Mouse (Mus musculus) olfactory bulb, adult 2 months (tissue): ENCODE data around the gene Cacna1a. TPM values are rescaled to one million over a fixed set of nuclear protein-coding genes. Genes with fewer than 3 reads are reported as not detected.
A peak's percentile ranks its signal among the peaks of the same experiment; 100 is the strongest.

Experiments
- H3K27ac ChIP-seq: fragments of 200-500 bp; 2 replicates; pipeline ENCODE4 v1.5.1; 2012; ENCODE audit warnings: low read depth, low read length; ENCODE audit not compliant: insufficient read depth
- H3K4me1 ChIP-seq: fragments of 200-500 bp; 2 replicates; pipeline ENCODE4 v1.6.1; 2012; ENCODE audit warnings: low read length; ENCODE audit not compliant: control insufficient read depth, insufficient read depth
- H3K4me3 ChIP-seq: fragments of 200-500 bp; 2 replicates; pipeline ENCODE4 v1.5.1; 2012; ENCODE audit warnings: mild to moderate bottlenecking, low read depth, low read length, moderate library complexity; ENCODE audit not compliant: insufficient read depth
- CTCF ChIP-seq: fragments of 200-500 bp; IDR thresholded peaks from 2 replicates; pipeline ENCODE4 v1.5.1; 2012; ENCODE audit warnings: low read depth, mild to moderate bottlenecking, low read length, moderate library complexity; ENCODE audit not compliant: insufficient read depth
- POLR2A ChIP-seq: fragments of 200-500 bp; IDR thresholded peaks from 2 replicates; pipeline ENCODE4 v1.6.1; 2012; ENCODE audit warnings: mild to moderate bottlenecking, low read depth, low read length, moderate library complexity; ENCODE audit not compliant: insufficient read depth
- WGBS: fragments of 180-500 bp; shearing (Covaris S2); methylation state at CpG from one replicate; pipeline ENCODE4 v1.1.7; 2018; 5-methylcytosine and 5-hydroxymethylcytosine counted together
- polyA plus RNA-seq: library from polyadenylated mRNA; stranded (reverse); fragments of >200 nt; gene quantifications from 2 replicates; pipeline ENCODE4 v1.2.4, GENCODE M21; 2012; ENCODE audit warnings: low replicate concordance; ENCODE audit not compliant: missing spikeins, insufficient read depth, insufficient read length

Gene Cacna1a
- polyA plus RNA-seq, 1 experiment: not detected

DNA sequence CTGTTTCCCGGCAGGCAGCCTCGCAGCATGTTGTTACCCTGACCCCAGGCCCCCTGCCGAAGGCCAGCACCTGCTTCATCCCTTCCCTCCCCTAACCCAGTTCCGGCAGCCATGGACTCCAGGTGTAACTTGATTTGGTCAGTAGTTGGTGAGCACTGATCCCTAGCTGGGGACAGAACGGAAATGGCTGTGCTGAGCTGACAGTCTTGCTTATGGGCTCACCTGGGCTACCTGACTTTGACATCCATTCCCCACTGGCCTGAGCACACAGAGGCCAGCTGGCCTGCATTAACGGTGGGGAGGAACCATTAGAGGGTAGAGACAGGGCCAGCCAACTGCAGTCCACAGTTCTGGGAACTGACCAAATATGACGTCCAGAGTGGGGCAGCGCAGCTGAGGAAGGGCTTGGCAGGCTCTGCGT lies 58.3 kb downstream of the Cacna1a start:
- H3K4me1 ChIP-seq: peaks cover 16% of the 10 kb centered on the region
- 88% methylated on average over 9 of the region's 9 CpGs for WGBS
- no peak overlapping the region for H3K27ac ChIP-seq
- TF ChIP-seq CTCF (no peak), POLR2A (no peak)
- no peak overlapping the region for H3K4me3 ChIP-seq

- TF ChIP-seq CTCF (no peak), POLR2A (no peak)
- WGBS: 78% methylated on average over 6 of the region's 6 CpGs
- Histone ChIP-seq H3K4me1 (peaks cover 46% of the 10 kb centered on the region), H3K4me3 (no peak overlapping the region), H3K27ac (no peak overlapping the region)
These were observed 66.3 kb downstream of the Cacna1a start for GRCm38 (mm10) chr8:84454532-84454931.

DNA sequence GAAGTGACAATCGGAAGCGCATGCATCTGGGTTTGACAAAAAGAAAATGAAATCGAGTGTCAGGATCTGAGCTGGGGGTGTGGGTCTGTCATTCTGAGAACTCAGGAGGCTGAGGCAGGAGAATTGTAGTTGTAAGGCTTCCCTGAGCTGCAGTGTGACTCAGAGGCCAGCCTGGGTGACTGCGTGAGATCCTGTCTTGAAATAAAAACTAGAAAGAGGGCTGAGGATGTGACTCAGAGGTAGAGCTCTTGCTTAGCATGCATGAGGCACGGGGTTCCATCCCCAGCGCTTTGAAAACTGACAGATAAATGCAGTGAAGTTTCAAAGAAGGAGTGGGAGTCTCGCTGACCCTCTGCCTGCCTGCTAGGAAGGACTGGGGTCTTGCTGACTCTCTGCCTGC lies 70.6 kb downstream of the Cacna1a start:
- TF ChIP-seq CTCF: no peak
- no peak for TF ChIP-seq POLR2A
- 43% methylated on average over 7 of the region's 7 CpGs for WGBS
- Histone ChIP-seq H3K27ac (peak overlapping the region; percentile 87), H3K4me1 (peaks cover 41% of the 10 kb centered on the region), H3K4me3 (no peak overlapping the region)

- no peak for TF ChIP-seq CTCF
- no peak for TF ChIP-seq POLR2A
- H3K4me1 ChIP-seq: peaks cover 41% of the 10 kb centered on the region
- H3K27ac ChIP-seq: peak overlapping the region; percentile 87
- no peak overlapping the region for H3K4me3 ChIP-seq
- WGBS: 17% methylated on average over 5 of the region's 5 CpGs
These were observed 71.0 kb downstream of the Cacna1a start for GRCm38 (mm10) chr8:84459276-84459675.

DNA sequence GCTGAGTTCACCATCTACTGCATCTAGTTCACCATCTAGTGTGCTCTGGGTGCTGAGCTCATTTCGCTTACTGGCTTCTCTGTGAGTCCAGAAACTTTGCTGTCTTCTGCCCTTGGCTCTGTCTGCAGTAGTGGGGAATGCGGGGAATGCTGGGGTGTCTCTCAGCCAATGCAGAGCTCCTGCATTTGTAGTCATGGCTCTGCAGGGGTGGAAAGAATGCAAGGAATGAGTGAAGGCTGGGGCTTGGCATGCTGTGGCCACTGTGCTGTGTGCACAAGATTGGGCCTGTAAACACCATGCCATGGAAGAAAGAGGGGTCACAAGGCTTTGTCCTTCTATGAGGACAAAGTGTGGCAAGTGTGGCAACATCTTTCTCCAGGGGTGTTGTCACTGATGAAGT lies 72.5 kb downstream of the Cacna1a start:
- 90% methylated on average over 2 of the region's 2 CpGs for WGBS
- TF ChIP-seq CTCF (no peak), POLR2A (no peak)
- no peak overlapping the region for H3K27ac ChIP-seq
- H3K4me1 ChIP-seq: peaks cover 41% of the 10 kb centered on the region
- H3K4me3 ChIP-seq: no peak overlapping the region

GRCm38 (mm10) chr8:84466932-84467331 lies 78.7 kb downstream of the Cacna1a start:
- Histone ChIP-seq H3K27ac (no peak overlapping the region), H3K4me1 (peaks cover 9% of the 10 kb centered on the region), H3K4me3 (no peak overlapping the region)
- 47% methylated on average over 1 of the region's 1 CpGs for WGBS
- no peak for TF ChIP-seq CTCF
- no peak for TF ChIP-seq POLR2A

GRCm38 (mm10) chr8:84469076-84469475 lies 80.8 kb downstream of the Cacna1a start:
- no peak overlapping the region for H3K27ac ChIP-seq
- H3K4me3 ChIP-seq: no peak overlapping the region
- TF ChIP-seq CTCF: no peak
- TF ChIP-seq POLR2A: no peak
- H3K4me1 ChIP-seq: peaks cover 9% of the 10 kb centered on the region
- 70% methylated on average over 4 of the region's 4 CpGs for WGBS

DNA sequence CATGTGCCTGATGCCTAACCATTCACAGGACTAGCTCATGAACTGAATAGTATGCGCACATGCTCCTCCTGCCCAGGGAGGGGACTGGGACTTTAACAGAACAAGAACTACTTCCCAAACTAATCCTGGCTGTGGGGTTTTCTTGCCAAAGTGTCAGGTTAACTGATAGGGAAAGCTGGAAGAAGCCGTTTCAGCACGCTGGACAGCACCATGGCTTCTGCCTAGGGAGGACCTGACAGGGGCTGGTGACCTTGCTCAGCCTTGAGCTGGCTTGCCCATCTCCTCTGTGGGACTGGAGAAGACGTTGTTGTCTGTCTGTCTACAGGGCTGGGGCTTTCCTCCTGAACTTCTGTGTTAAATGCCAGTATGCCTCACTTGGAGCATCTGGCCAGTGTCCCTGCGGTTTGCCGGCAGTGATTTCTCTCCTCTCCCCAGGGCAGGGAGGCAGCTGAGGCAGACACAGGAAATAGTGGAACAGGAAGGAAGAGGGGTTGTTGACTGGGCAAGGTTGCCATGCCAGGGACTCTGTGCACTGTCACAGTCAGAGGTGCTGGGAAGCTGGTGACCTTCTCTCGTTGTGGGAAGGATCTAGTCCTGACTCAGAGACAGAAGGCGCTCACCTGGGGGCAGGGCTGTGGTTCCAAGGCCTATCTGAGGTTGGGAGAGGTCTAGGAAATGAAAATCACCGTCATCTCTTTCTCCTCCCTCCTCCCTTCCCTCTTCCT lies 83.2 kb downstream of the Cacna1a start:
- WGBS: 59% methylated on average over 9 of the region's 9 CpGs
- peaks cover 13% of the 10 kb centered on the region for H3K4me1 ChIP-seq
- no peak for TF ChIP-seq POLR2A
- no peak for TF ChIP-seq CTCF
- H3K27ac ChIP-seq: no peak overlapping the region
- H3K4me3 ChIP-seq: no peak overlapping the region

- H3K4me1 ChIP-seq: peaks cover 15% of the 10 kb centered on the region
- 94% methylated on average over 1 of the region's 1 CpGs for WGBS
- H3K27ac ChIP-seq: no peak overlapping the region
- no peak for TF ChIP-seq CTCF
- TF ChIP-seq POLR2A: no peak
- H3K4me3 ChIP-seq: no peak overlapping the region
These were observed 86.2 kb downstream of the Cacna1a start for GRCm38 (mm10) chr8:84474456-84474855.

- Histone ChIP-seq H3K4me1 (peaks cover 9% of the 10 kb centered on the region), H3K27ac (no peak overlapping the region), H3K4me3 (no peak overlapping the region)
- 47% methylated on average over 3 of the region's 3 CpGs for WGBS
- no peak for TF ChIP-seq POLR2A
- no peak for TF ChIP-seq CTCF
These were observed 89.1 kb downstream of the Cacna1a start for GRCm38 (mm10) chr8:84477341-84477740.
